Mouse (Mus musculus) myocyte (in vitro differentiated cells): ENCODE data around the gene Hdac9.

Experiments used
- CEBPB ChIP-seq: IDR thresholded peaks from 2 replicates; pipeline ENCODE4 v1.6.1; 2011; ENCODE audit warnings: mild to moderate bottlenecking, moderate library complexity; ENCODE audit not compliant: poor library complexity, insufficient read depth, severe bottlenecking
- E2F4 ChIP-seq: IDR thresholded peaks from one replicate; pipeline ENCODE4 v1.6.1; 2011; ENCODE audit warnings: mild to moderate bottlenecking, control low read depth, moderate library complexity; ENCODE audit not compliant: insufficient read depth
- MAX ChIP-seq: IDR thresholded peaks from one replicate; pipeline ENCODE4 v1.6.1; 2011; ENCODE audit warnings: low read depth, mild to moderate bottlenecking, control low read depth
- MYOG ChIP-seq, 3 experiments: IDR thresholded peaks; one replicate each; pipeline ENCODE4 v1.6.1; 2011; ENCODE audit warnings: control low read depth in 2 of 3, low read depth in 2 of 3, mild to moderate bottlenecking in 2 of 3; ENCODE audit not compliant: insufficient read length in 2 of 3, control insufficient read depth in 1 of 3, insufficient read depth in 1 of 3
- POLR2A ChIP-seq: IDR thresholded peaks from one replicate; pipeline ENCODE4 v1.6.1; 2011; ENCODE audit warnings: low read depth, mild to moderate bottlenecking, control low read depth, moderate library complexity; ENCODE audit not compliant: insufficient read length

- no peak for TF ChIP-seq MAX
- no peak for TF ChIP-seq POLR2A
- TF ChIP-seq CEBPB = no peak
- TF ChIP-seq MYOG (IDR thresholded peaks at IDR 0.05; ENCODE audit: control insufficient read depth in 1 of 3, insufficient read depth in 1 of 3, insufficient read length in 2 of 3, low read depth in 2 of 3) = no peak
- no peak for TF ChIP-seq E2F4
Measured at GRCm38 (mm10) chr12:34888694-34889093, 28.2 kb downstream of the Hdac9 start.
